Mouse (Mus musculus) heart, embryonic 13.5 days (tissue): Measurements from ENCODE around the gene Rec8. TPM values are rescaled to one million over a fixed set of nuclear protein-coding genes. Genes with fewer than 3 reads are reported as not detected.

Experiments used
- ATAC-seq: fragments of 200-750 bp; cut with Nextera tagmentation; 2 replicates; pipeline ENCODE4 v1.8.0; 2017; ENCODE audit warnings: moderate TSS enrichment; ENCODE audit not compliant: insufficient number of reproducible peaks, low FRiP score, low TSS enrichment; ENCODE audit errors: extremely low read depth
- H3K27ac ChIP-seq: fragments of 300-500 bp; sonication (generic); replicated peaks from 2 replicates; pipeline ENCODE4 v1.5.1; 2015; ENCODE audit warnings: moderate library complexity, mild to moderate bottlenecking, inconsistent platforms
- H3K27me3 ChIP-seq: fragments of 300-500 bp; sonication (generic); replicated peaks from 2 replicates; pipeline ENCODE4 v1.6.1; 2015; ENCODE audit warnings: mild to moderate bottlenecking, inconsistent platforms
- H3K36me3 ChIP-seq: fragments of 300-500 bp; sonication (generic); 2 replicates; pipeline ENCODE4 v1.6.1; 2015; ENCODE audit warnings: mild to moderate bottlenecking, inconsistent platforms
- H3K4me1 ChIP-seq: fragments of 300-500 bp; sonication (generic); 2 replicates; pipeline ENCODE4 v1.6.1; 2015; ENCODE audit warnings: inconsistent platforms
- H3K4me2 ChIP-seq: fragments of 300-500 bp; sonication (generic); 2 replicates; pipeline ENCODE4 v1.6.1; 2015; ENCODE audit warnings: inconsistent platforms, mild to moderate bottlenecking, moderate library complexity
- H3K4me3 ChIP-seq: fragments of 300-500 bp; sonication (generic); 2 replicates; pipeline ENCODE4 v1.5.1; 2015; ENCODE audit warnings: moderate library complexity, mild to moderate bottlenecking, inconsistent platforms
- H3K9ac ChIP-seq: fragments of 300-500 bp; sonication (generic); 2 replicates; pipeline ENCODE4 v1.6.1; 2015; ENCODE audit warnings: inconsistent platforms, mild to moderate bottlenecking, moderate library complexity
- H3K9me3 ChIP-seq: fragments of 300-500 bp; sonication (generic); 2 replicates; pipeline ENCODE4 v1.6.1; 2016; ENCODE audit warnings: inconsistent platforms
- WGBS: fragments of 180-500 bp; shearing (Covaris S2); methylation state at CpG from one replicate; pipeline ENCODE4 v1.1.7; 2015; ENCODE audit warnings: mixed read lengths; 5-methylcytosine and 5-hydroxymethylcytosine counted together
- polyA plus RNA-seq: library from polyadenylated mRNA; unstranded; fragments of >200 nt; fragmentation: Nextera tagmentation; extraction: Ambion mirVana; gene quantifications from 2 replicates; pipeline ENCODE4 v1.2.1, GENCODE M21; 2015

Gene Rec8
- polyA plus RNA-seq, 1 experiment from 2014 or later, result 15.1 TPM

DNA sequence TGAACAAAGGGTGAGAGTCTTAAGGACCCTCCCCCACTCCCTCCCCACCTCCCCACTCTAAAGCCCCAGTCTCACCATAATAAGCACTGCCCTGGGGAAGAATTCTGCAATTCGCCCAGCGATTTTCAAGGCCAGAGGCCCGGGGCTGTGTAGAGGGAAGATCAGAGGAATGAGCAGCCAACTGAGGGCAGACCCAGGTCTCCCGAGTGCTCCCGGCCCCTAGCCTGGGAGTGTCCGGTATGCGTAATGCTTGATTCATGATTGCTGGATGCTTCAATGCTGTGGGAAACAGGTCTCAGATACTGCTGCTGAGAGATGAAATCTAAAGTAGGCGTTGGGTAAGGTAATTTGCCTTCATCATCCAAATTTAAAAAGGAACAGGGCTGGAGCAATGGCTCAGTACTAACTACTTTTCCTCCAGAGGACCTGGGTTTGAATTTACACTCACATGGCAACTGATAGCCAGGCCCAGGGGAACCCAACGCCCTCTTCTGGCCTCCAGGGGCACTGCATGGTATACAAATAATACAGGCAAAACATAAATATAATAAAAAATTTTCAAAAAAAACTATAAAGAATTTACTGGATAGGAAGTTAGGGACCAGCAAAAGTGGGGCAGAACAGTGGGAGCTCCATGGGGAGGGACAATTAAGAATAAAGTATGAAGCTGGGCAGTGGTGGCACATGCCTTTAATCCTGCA, 35.7 kb upstream of the Rec8 start:
- H3K9ac ChIP-seq, result no peak overlapping the region
- H3K4me3 ChIP-seq, result no peak overlapping the region
- no peaks in the 10 kb centered on the region for H3K9me3 ChIP-seq
- 76% methylated on average over 9 of the region's 9 CpGs for WGBS
- peaks cover 38% of the 10 kb centered on the region for H3K4me1 ChIP-seq
- H3K4me2 ChIP-seq, result no peak overlapping the region
- H3K27ac ChIP-seq, result no peak overlapping the region
- H3K36me3 ChIP-seq, result peaks cover 40% of the 10 kb centered on the region
- H3K27me3 ChIP-seq, result no peaks in the 10 kb centered on the region
- ATAC-seq, result no peak

DNA sequence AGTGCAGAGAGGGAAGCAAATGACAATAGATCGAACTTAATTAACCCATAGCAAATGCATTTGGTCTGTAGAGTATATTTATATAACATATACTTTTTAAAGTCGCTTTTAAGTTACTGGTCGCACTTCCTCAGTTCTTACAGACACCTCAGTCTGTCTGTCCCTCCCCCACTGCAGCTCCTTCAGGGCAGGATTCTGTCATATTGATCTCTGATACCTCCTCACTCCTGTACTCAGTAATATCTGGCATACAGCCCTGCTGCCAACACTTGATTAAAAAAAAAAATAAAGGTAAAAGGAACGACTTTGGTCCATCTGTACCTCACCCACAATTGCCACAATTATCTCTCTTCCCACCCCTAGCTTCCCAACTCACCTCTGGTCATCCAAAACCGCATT, 33.5 kb upstream of the Rec8 start:
- H3K27ac ChIP-seq, result peak overlapping the region; percentile 69; the same call in 1 of the 2 replicates

GRCm38 (mm10) chr14:55584702-55585565, 32.9 kb upstream of the Rec8 start, which contains the start of gene Emc9:
Emc9 (minus strand) TSS chr14:55585302.
- Histone ChIP-seq H3K4me1 (peaks cover 25% of the 10 kb centered on the region), H3K27me3 (no peaks in the 10 kb centered on the region), H3K27ac (peak within 1 kb of the TSS; percentile 69), H3K9ac (peak within 1 kb of the TSS; percentile 81), H3K4me2 (peak within 1 kb of the TSS; percentile 78), H3K4me3 (peak within 1 kb of the TSS; percentile 61), H3K36me3 (peaks cover 59% of the 10 kb centered on the region), H3K9me3 (no peaks in the 10 kb centered on the region)
- WGBS, result 2% methylated on average over 43 of the region's 43 CpGs
- ATAC-seq, result peak; percentile 64; the same call in 1 of the 2 replicates

More for the DNA sequence above, 33.5 kb upstream of the Rec8 start:
- peak overlapping the region; percentile 81 for H3K9ac ChIP-seq
- H3K36me3 ChIP-seq, result peaks cover 61% of the 10 kb centered on the region
- peaks cover 26% of the 10 kb centered on the region for H3K4me1 ChIP-seq
- H3K27me3 ChIP-seq, result no peaks in the 10 kb centered on the region
- no peaks in the 10 kb centered on the region for H3K9me3 ChIP-seq
- peak overlapping the region; percentile 61 for H3K4me3 ChIP-seq
- peak overlapping the region; percentile 78 for H3K4me2 ChIP-seq
- 38% methylated on average over 5 of the region's 5 CpGs for WGBS
- ATAC-seq, result no peak

DNA sequence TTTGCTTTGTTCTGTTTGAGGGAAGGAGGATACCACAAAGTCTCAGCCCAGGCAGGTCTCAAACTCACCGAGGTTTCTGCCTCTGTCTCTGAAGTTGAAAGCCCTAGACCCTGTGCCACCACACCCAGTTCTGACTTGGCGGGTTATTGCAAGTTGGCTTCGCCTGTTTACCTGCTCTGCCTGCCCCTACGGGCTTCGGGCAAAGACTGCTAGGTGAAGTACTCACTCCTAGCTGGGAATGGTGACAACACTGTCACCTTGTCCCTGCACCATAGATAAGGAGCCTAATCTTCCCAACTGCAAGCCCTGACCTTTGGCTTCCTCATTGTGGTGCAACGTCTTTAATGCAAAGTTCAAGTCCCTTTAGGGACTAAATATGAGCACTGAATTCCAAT, 32.3 kb upstream of the Rec8 start:
- no peaks in the 10 kb centered on the region for H3K27me3 ChIP-seq
- no peaks in the 10 kb centered on the region for H3K9me3 ChIP-seq
- H3K9ac ChIP-seq, result peak overlapping the region; percentile 81; the same call in 1 of the 2 replicates
- WGBS, result 44% methylated on average over 6 of the region's 6 CpGs
- H3K4me2 ChIP-seq, result peak overlapping the region; percentile 78
- no peak for ATAC-seq
- H3K27ac ChIP-seq, result peak overlapping the region; percentile 69
- H3K4me3 ChIP-seq, result peak overlapping the region; percentile 61
- peaks cover 30% of the 10 kb centered on the region for H3K4me1 ChIP-seq
- H3K36me3 ChIP-seq, result peaks cover 52% of the 10 kb centered on the region

GRCm38 (mm10) chr14:55586149-55586548, 31.7 kb upstream of the Rec8 start:
- ATAC-seq, result no peak
- peaks cover 46% of the 10 kb centered on the region for H3K36me3 ChIP-seq
- WGBS, result 78% methylated on average over 2 of the region's 2 CpGs
- no peaks in the 10 kb centered on the region for H3K27me3 ChIP-seq
- no peak overlapping the region for H3K9ac ChIP-seq
- H3K4me3 ChIP-seq, result no peak overlapping the region
- H3K4me2 ChIP-seq, result no peak overlapping the region
- H3K9me3 ChIP-seq, result no peaks in the 10 kb centered on the region
- peaks cover 30% of the 10 kb centered on the region for H3K4me1 ChIP-seq
- no peak overlapping the region for H3K27ac ChIP-seq

GRCm38 (mm10) chr14:55589271-55589670, 28.6 kb upstream of the Rec8 start:
- ATAC-seq, result no peak
- WGBS, result 89% methylated on average over 5 of the region's 5 CpGs
- peaks cover 38% of the 10 kb centered on the region for H3K36me3 ChIP-seq
- H3K27ac ChIP-seq, result no peak overlapping the region
- H3K9ac ChIP-seq, result no peak overlapping the region
- H3K4me1 ChIP-seq, result peaks cover 44% of the 10 kb centered on the region
- no peak overlapping the region for H3K4me2 ChIP-seq
- H3K9me3 ChIP-seq, result no peaks in the 10 kb centered on the region
- no peak overlapping the region for H3K4me3 ChIP-seq
- no peaks in the 10 kb centered on the region for H3K27me3 ChIP-seq

DNA sequence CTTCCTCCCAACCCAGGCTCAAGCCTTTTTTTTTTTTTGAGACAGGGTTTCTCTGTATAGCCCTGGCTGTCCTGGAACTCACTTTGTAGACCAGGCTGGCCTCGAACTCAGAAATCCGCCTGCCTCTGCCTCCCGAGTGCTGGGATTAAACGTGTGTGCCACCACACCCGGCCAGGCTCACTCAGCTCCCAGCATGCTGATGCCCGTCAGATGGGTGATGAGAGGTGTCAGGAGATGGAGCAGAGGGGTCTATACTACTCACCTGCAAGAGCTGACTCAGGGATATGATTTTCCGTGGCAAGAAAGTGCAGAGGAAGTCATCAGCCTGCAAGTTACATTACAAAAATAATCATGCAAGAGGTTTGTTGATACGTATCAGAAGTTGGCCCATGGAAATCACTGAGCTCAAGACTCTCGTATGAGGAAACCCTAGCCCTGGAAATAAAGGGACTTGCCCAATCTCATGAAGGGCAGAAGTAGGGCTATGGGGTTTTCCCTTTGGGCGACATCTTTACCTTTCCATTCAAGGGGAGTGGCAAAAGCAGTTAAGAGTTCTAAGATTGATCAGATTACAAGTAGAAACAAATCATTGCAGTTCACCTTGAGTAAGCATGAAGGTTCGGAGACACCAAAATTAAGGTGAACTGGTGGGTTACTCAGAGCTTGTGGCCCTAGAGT, 27.9 kb upstream of the Rec8 start:
- Histone ChIP-seq H3K9me3 (no peaks in the 10 kb centered on the region), H3K9ac (peak overlapping the region; percentile 88), H3K4me3 (peak overlapping the region; percentile 95), H3K27ac (peak overlapping the region; percentile 99), H3K4me1 (peaks cover 40% of the 10 kb centered on the region), H3K27me3 (no peaks in the 10 kb centered on the region), H3K36me3 (peaks cover 45% of the 10 kb centered on the region), H3K4me2 (peak overlapping the region; percentile 96)
- ATAC-seq, result no peak
- 81% methylated on average over 11 of the region's 11 CpGs for WGBS

- peak within 1 kb of the TSS; percentile 95 for H3K4me3 ChIP-seq
- under 1% methylated on average over 22 of the region's 22 CpGs for WGBS
- H3K9me3 ChIP-seq, result no peaks in the 10 kb centered on the region
- ATAC-seq, result peak; percentile 91
- peak within 1 kb of the TSS; percentile 96 for H3K4me2 ChIP-seq
- H3K27ac ChIP-seq, result peak within 1 kb of the TSS; percentile 99
- peak within 1 kb of the TSS; percentile 96 for H3K9ac ChIP-seq
- peaks cover 54% of the 10 kb centered on the region for H3K36me3 ChIP-seq
- no peaks in the 10 kb centered on the region for H3K27me3 ChIP-seq
- peaks cover 40% of the 10 kb centered on the region for H3K4me1 ChIP-seq
Observed at GRCm38 (mm10) chr14:55590748-55591330, 27.0 kb upstream of the Rec8 start, which contains the start of gene Psme2. Psme2 (minus strand) TSS chr14:55591113.

- WGBS, result under 1% methylated on average over 33 of the region's 33 CpGs
- Histone ChIP-seq H3K4me3 (peak within 1 kb of the TSS; percentile 95), H3K4me1 (peaks cover 36% of the 10 kb centered on the region), H3K27me3 (no peaks in the 10 kb centered on the region), H3K27ac (peak within 1 kb of the TSS; percentile 99), H3K36me3 (peaks cover 60% of the 10 kb centered on the region), H3K4me2 (peak within 1 kb of the TSS; percentile 96), H3K9me3 (no peaks in the 10 kb centered on the region), H3K9ac (peak within 1 kb of the TSS; percentile 96)
- ATAC-seq, result peak; percentile 76
Observed at GRCm38 (mm10) chr14:55591331-55591891, 26.4 kb upstream of the Rec8 start, which contains the start of gene Rnf31. Rnf31 (plus strand) TSS chr14:55591708.

GRCm38 (mm10) chr14:55592226-55592625, 25.6 kb upstream of the Rec8 start:
- Histone ChIP-seq H3K9ac (peak overlapping the region; percentile 96), H3K4me2 (peak overlapping the region; percentile 96), H3K27ac (peak overlapping the region; percentile 99), H3K36me3 (peaks cover 61% of the 10 kb centered on the region), H3K4me1 (peaks cover 36% of the 10 kb centered on the region), H3K9me3 (no peaks in the 10 kb centered on the region), H3K27me3 (no peaks in the 10 kb centered on the region), H3K4me3 (peak overlapping the region; percentile 95)
- 4% methylated on average over 16 of the region's 16 CpGs for WGBS
- ATAC-seq, result no peak
